Mouse (Mus musculus): ENCODE results near the gene 4930503B20Rik.

- TF ChIP-seq CTCF (IDR thresholded peaks at IDR 0.05; ENCODE audit: extremely low read depth, insufficient read depth, insufficient read length, insufficient replicate concordance) (no peak), POLR2A (IDR thresholded peaks at IDR 0.05; ENCODE audit: low read depth, low read length) (no peak)
These were observed 10.8 kb upstream of the 4930503B20Rik start for GRCm38 (mm10) chr3:146661907-146662306.

Data from spleen, adult 2 months (tissue).